Mouse (Mus musculus) embryonic facial prominence, embryonic 10.5 days (tissue): ENCODE results near the gene Alg5. TPM values are rescaled to one million over a fixed set of nuclear protein-coding genes. Genes with fewer than 3 reads are reported as not detected.
"Not testable (repeated sequence)": the region's sequence is repeated elsewhere in the genome, so short reads cannot be mapped to it uniquely, and the experiment has no call there.

ENCODE experiments used
- DNase-seq: peaks from one replicate; pipeline ENCODE4 v3.0.0-alpha.2; 2017; ENCODE audit warnings: low spot score
- H3K27ac ChIP-seq: fragments of 300-500 bp; sonication (generic); replicated peaks from 2 replicates; pipeline ENCODE4 v1.5.1; 2016; ENCODE audit warnings: mild to moderate bottlenecking
- H3K27me3 ChIP-seq: fragments of 300-500 bp; sonication (generic); replicated peaks from 2 replicates; pipeline ENCODE4 v1.6.1; 2016; ENCODE audit warnings: low read depth, mild to moderate bottlenecking; ENCODE audit not compliant: poor library complexity, severe bottlenecking
- H3K36me3 ChIP-seq: fragments of 300-500 bp; sonication (generic); replicated peaks from 2 replicates; pipeline ENCODE4 v1.6.1; 2016; ENCODE audit warnings: mild to moderate bottlenecking, moderate library complexity
- H3K4me1 ChIP-seq: fragments of 300-500 bp; sonication (generic); 2 replicates; pipeline ENCODE4 v1.6.1; 2016
- H3K4me3 ChIP-seq: fragments of 300-500 bp; sonication (generic); 2 replicates; pipeline ENCODE4 v1.5.1; 2016; ENCODE audit warnings: mild to moderate bottlenecking, moderate library complexity
- H3K9me3 ChIP-seq: fragments of 300-500 bp; sonication (generic); 2 replicates; pipeline ENCODE4 v1.6.1; 2016; ENCODE audit warnings: mild to moderate bottlenecking
- WGBS: fragments of 180-500 bp; shearing (Covaris S2); methylation state at CpG from one replicate; pipeline ENCODE4 v1.1.7; 2016; 5-methylcytosine and 5-hydroxymethylcytosine counted together
- polyA plus RNA-seq: library from polyadenylated mRNA; unstranded; fragments of >200 nt; fragmentation: Nextera tagmentation; extraction: Ambion mirVana; gene quantifications from 2 replicates; pipeline ENCODE4 v1.2.1, GENCODE M21; 2016

Alg5 gene
- polyA plus RNA-seq, 1 experiment from 2014 or later = 42.1 TPM

GRCm38 (mm10) chr3:54755145-54756041 lies 20.1 kb downstream of the Alg5 start, which contains the start of gene Smad9:
Gene Smad9 (plus strand): TSS chr3:54755582.
- H3K4me1 ChIP-seq = peaks cover 22% of the 10 kb centered on the region
- DNase-seq = peak; percentile 74
- 1% methylated on average over 66 of the region's 66 CpGs for WGBS
- no peaks in the 10 kb centered on the region for H3K9me3 ChIP-seq
- H3K36me3 ChIP-seq = peaks cover 21% of the 10 kb centered on the region
- H3K27me3 ChIP-seq = peaks cover 43% of the 10 kb centered on the region
- H3K27ac ChIP-seq = peak within 1 kb of the TSS; percentile 85
- peak within 1 kb of the TSS; percentile 80 for H3K4me3 ChIP-seq

DNA sequence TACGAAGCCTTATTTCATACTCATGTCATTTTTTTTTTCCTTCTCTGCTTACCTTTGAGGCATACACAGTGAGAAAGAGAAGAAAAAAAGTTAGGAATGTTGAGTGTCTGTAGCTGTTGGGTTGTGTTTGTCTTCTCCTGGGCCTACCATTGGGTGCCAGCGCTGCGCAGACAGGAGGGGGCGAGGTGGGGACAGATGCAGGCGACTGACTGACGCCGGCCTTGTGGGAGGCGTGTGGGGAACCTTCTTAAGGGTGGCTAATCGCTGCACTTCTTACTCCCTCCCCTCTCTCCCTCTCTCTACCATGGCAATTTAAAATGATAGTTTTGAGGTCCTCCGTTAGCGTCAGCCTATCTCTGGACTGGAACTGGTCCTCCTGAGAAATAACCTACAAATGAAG lies 20.7 kb downstream of the Alg5 start:
- Histone ChIP-seq H3K36me3 (peaks cover 14% of the 10 kb centered on the region), H3K9me3 (no peaks in the 10 kb centered on the region), H3K27me3 (peaks cover 43% of the 10 kb centered on the region), H3K4me3 (peak overlapping the region; percentile 80), H3K27ac (peak overlapping the region; percentile 85; the same call in 1 of the 2 replicates), H3K4me1 (peaks cover 26% of the 10 kb centered on the region)
- 2% methylated on average over 11 of the region's 11 CpGs for WGBS
- DNase-seq = peak; percentile 61

DNA sequence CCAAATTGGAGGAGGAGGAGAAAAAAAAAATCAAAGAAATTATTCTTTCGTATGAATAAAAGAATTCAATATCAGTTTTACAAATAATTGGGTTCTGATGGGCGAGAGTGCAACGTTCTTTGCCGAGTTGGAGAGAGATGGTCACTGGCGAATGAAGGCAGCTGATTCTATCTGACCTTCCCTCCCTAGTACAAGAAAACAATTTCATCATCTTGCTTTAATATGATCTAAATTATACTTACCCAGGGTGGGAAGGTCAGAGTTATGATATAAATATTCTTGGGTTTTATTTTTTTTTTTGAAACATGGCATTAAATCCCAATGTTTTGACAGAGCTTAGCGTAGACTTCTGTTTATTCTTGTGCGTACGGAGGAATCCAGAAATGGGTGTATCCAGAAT lies 22.1 kb downstream of the Alg5 start:
- Histone ChIP-seq H3K4me1 (peaks cover 28% of the 10 kb centered on the region), H3K27me3 (peaks cover 43% of the 10 kb centered on the region), H3K4me3 (no peak overlapping the region), H3K27ac (no peak overlapping the region), H3K9me3 (no peaks in the 10 kb centered on the region), H3K36me3 (0 out of 2 replicates have a peak, but pooled peaks cover 1% of the 10 kb centered on the region)
- WGBS = 83% methylated on average over 8 of the region's 8 CpGs
- DNase-seq = no peak

- 77% methylated on average over 9 of the region's 9 CpGs for whole genome bisulfite sequencing
These were observed 23.9 kb downstream of the Alg5 start for GRCm38 (mm10) chr3:54759211-54759610.

DNA sequence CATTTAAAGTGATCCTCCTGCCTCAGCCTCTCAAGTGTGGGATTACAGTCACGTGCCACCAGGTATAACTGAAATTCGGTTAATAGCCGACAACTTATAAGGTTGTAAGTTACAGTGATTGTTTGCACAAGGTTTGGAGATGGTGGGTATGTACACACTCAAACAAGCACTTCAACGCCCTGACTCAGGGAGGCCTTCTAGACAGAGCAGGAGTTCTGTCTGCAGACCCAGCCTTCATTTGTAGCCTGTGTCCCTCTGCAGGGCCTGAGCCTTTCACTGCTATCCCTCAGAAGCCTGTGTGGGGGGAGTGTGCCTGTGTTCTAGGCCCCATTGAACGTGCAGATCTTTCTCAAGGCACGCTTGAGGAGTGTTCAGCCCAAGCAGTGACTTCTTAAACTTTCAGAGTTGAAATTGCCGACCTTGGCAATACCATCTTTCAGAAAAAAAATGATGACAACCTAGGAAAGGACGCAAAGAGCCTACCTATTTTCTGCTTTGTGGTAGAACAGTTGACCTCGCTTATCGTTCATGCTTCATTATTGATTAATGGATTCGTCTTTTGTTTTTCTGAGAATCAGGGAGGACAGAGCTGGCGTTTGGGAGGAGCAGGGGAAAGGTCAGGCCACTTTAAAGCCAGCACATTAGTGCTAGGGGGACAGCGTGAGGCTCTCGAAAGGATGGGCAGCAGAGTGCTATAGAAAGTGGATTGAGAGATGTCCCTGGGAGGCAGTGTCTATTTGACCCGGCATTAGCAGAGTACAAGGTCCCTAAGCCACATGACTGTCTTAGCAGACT lies 25.2 kb downstream of the Alg5 start:
- H3K27me3 ChIP-seq = peaks cover 24% of the 10 kb centered on the region
- peaks cover 27% of the 10 kb centered on the region for H3K4me1 ChIP-seq
- no peak for DNase-seq
- H3K27ac ChIP-seq = no peak overlapping the region
- H3K36me3 ChIP-seq = no peaks in the 10 kb centered on the region
- no peak overlapping the region for H3K4me3 ChIP-seq
- no peaks in the 10 kb centered on the region for H3K9me3 ChIP-seq
- 67% methylated on average over 15 of the region's 15 CpGs for WGBS

More at GRCm38 (mm10) chr3:54759211-54759610, 23.9 kb downstream of the Alg5 start:
- H3K27ac ChIP-seq = no peak overlapping the region
- H3K4me3 ChIP-seq = no peak overlapping the region
- DNase-seq = no peak
- H3K9me3 ChIP-seq = no peaks in the 10 kb centered on the region
- H3K36me3 ChIP-seq = no peaks in the 10 kb centered on the region
- H3K27me3 ChIP-seq = peaks cover 37% of the 10 kb centered on the region
- H3K4me1 ChIP-seq = peaks cover 32% of the 10 kb centered on the region

GRCm38 (mm10) chr3:54761258-54761657 lies 25.9 kb downstream of the Alg5 start:
- Histone ChIP-seq H3K4me1 (peaks cover 20% of the 10 kb centered on the region), H3K27ac (no peak overlapping the region), H3K9me3 (no peaks in the 10 kb centered on the region), H3K4me3 (no peak overlapping the region), H3K27me3 (peaks cover 17% of the 10 kb centered on the region), H3K36me3 (no peaks in the 10 kb centered on the region)
- no peak for DNase-seq
- 96% methylated on average over 1 of the region's 1 CpGs for WGBS

DNA sequence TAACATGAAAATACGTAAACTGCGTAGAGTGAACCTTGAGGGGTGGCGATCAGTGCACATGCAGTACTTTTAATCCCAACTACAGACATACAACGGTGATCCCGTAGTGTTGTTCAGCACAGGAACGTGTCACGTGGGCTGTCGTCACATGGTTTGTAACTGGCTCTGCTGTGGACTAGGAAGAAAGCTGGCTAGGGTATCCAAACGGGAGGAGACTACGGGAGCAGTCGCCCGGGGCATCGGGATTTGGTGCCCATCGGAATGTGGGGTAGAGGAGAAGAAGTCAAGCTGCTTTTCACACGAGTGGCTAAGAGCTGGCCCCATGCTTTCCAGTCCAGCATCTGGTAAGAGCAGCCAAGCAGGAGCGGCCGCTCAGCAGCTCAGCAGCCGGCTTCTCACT lies 29.1 kb downstream of the Alg5 start:
- Histone ChIP-seq H3K27me3 (no peaks in the 10 kb centered on the region), H3K4me1 (peaks cover 14% of the 10 kb centered on the region), H3K36me3 (no peaks in the 10 kb centered on the region), H3K4me3 (peak overlapping the region; percentile 37; the same call in 1 of the 2 replicates), H3K9me3 (no peaks in the 10 kb centered on the region), H3K27ac (0 out of 2 replicates have a peak overlapping the region, but pooled peaks have one; percentile 0)
- WGBS = 70% methylated on average over 18 of the region's 18 CpGs
- DNase-seq = peak; percentile 42

DNA sequence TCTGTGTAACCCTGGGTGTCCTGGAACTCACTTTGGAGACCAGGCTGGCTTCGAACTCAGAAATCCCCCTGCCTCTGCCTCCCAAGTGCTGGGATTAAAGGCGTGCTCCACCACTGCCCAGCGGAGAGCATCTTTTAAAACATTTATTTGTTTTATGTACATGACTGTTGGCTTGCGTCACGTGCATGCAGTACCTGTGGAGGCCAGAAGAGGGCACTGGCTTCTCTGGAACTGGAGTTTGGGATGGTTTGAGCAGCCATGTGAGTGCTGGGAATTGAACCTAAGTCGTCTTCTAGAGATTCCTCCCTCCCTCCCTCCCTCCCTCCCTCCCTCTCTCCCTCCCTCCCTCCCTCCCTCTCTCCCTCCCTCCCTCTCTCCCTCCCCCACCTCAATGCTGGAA lies 30.2 kb downstream of the Alg5 start:
- H3K36me3 ChIP-seq, H3K9me3 ChIP-seq, H3K27me3 ChIP-seq, H3K27ac ChIP-seq, H3K4me3 ChIP-seq, DNase-seq: not testable (repeated sequence)
- peaks cover 14% of the 10 kb centered on the region for H3K4me1 ChIP-seq
- WGBS = 86% methylated on average over 6 of the region's 6 CpGs

DNA sequence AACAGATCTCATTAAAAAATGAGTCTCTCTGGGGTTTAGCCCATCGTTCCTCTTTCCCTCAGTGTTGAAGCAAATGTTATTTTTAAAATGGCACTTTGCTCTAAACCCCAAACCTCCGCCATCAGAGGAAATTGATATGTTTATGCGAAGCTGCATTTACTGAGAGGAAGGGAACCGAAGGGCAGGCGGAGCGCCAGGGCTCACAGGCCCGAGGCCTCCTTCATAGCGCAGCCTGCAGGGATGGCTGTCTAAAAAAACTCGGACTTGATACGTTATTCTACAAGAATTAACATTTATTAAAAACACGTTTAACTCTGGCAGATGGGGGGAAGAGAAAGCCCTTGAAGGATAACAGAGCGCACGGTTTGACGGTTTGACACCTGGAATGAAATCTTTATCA lies 30.7 kb downstream of the Alg5 start:
- Histone ChIP-seq H3K4me1 (peaks cover 10% of the 10 kb centered on the region), H3K27me3 (no peaks in the 10 kb centered on the region), H3K9me3 (no peaks in the 10 kb centered on the region), H3K27ac (no peak overlapping the region), H3K4me3 (no peak overlapping the region), H3K36me3 (no peaks in the 10 kb centered on the region)
- DNase-seq = no peak
- 80% methylated on average over 14 of the region's 14 CpGs for WGBS

- 90% methylated on average over 5 of the region's 5 CpGs for WGBS
- H3K4me3 ChIP-seq = no peak overlapping the region
These were observed 31.5 kb downstream of the Alg5 start for GRCm38 (mm10) chr3:54766811-54767210.

DNA sequence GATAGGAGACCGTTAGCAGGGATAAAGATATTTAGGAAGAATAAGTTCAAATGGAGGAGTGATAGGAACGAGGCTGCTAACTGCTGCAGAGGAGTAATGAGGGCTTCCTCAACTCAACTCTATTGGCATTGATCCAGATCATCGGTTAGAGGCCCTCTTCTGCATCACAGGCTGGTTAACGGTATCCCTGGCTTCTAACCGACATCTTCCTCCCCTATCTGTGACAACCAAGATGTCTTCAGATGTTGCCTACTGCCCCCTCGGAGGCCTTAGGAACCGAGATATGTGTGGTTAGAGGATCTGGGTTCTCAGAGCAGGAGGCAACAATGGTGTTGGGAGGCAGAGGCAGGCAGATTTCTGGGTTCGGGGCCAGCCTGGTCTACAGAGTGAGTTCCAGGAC lies 33.3 kb downstream of the Alg5 start:
- no peak overlapping the region for H3K27ac ChIP-seq
- WGBS = 90% methylated on average over 8 of the region's 8 CpGs
- peaks cover 2% of the 10 kb centered on the region; the same call in 1 of the 2 replicates for H3K9me3 ChIP-seq
- no peaks in the 10 kb centered on the region for H3K36me3 ChIP-seq
- H3K4me1 ChIP-seq = peaks cover 7% of the 10 kb centered on the region
- no peak for DNase-seq
- no peaks in the 10 kb centered on the region for H3K27me3 ChIP-seq
- H3K4me3 ChIP-seq = no peak overlapping the region

More at GRCm38 (mm10) chr3:54766811-54767210, 31.5 kb downstream of the Alg5 start:
- H3K27me3 ChIP-seq = no peaks in the 10 kb centered on the region
- no peaks in the 10 kb centered on the region for H3K36me3 ChIP-seq
- H3K27ac ChIP-seq = no peak overlapping the region
- peaks cover 7% of the 10 kb centered on the region for H3K4me1 ChIP-seq
- no peaks in the 10 kb centered on the region for H3K9me3 ChIP-seq
- no peak for DNase-seq
